In genomic region chr12:113154747-113155075, GRCm38 (mm10) we compare ENCODE assay signal across 7 mouse cellular contexts. TPM values are rescaled to one million over a fixed set of nuclear protein-coding genes. Genes with fewer than 3 reads are reported as not detected.
DNase-seq lines count a peak whose midpoint lies in the region; ATAC-seq and TF ChIP-seq lines count a peak whose summit lies in the region.

No protein-coding gene starts in this region.

- peaks cover 29% of the 10 kb centered on the region; the same call in 1 of the 2 replicates for H3K4me1 ChIP-seq in spleen, adult 2 months (ENCODE audit: control insufficient read depth, insufficient read depth, insufficient read length)
- H3K4me1 ChIP-seq in forebrain, embryonic 15.5 days = peaks cover 31% of the 10 kb centered on the region
- H3K4me1 ChIP-seq in limb, embryonic 15.5 days = peaks cover 38% of the 10 kb centered on the region
- peaks cover 32% of the 10 kb centered on the region for H3K4me1 ChIP-seq in stomach, embryonic 16.5 days (ENCODE audit: control insufficient read depth, insufficient read depth, low read length)

- WGBS in spleen, adult 2 months = 54% methylated on average over 6 of the region's 6 CpGs
- WGBS in forebrain, embryonic 15.5 days = 79% methylated on average over 6 of the region's 6 CpGs
- 68% methylated on average over 6 of the region's 6 CpGs for WGBS in limb, embryonic 15.5 days
- WGBS in stomach, embryonic 16.5 days = 70% methylated on average over 6 of the region's 6 CpGs

- no peaks in the 10 kb centered on the region for H3K9me3 ChIP-seq in forebrain, embryonic 15.5 days
- H3K9me3 ChIP-seq in limb, embryonic 15.5 days = no peaks in the 10 kb centered on the region
- H3K9me3 ChIP-seq in stomach, embryonic 16.5 days (replicated peaks; ENCODE audit: control insufficient read depth, low read length) = no peaks in the 10 kb centered on the region

- no peaks in the 10 kb centered on the region for H3K27me3 ChIP-seq in spleen, adult 2 months (ENCODE audit: control insufficient read depth, insufficient read depth, low read length)
- peaks cover 5% of the 10 kb centered on the region; the same call in 1 of the 2 replicates for H3K27me3 ChIP-seq in forebrain, embryonic 15.5 days
- H3K27me3 ChIP-seq in limb, embryonic 15.5 days = peaks cover 23% of the 10 kb centered on the region
- H3K27me3 ChIP-seq in stomach, embryonic 16.5 days (ENCODE audit: control insufficient read depth, insufficient read depth, low read length) = 0 out of 2 replicates have a peak, but pooled peaks cover 7% of the 10 kb centered on the region

- no peak for TF ChIP-seq CTCF in spleen, adult 2 months (IDR thresholded peaks at IDR 0.05; ENCODE audit: extremely low read depth, insufficient read depth, insufficient read length, insufficient replicate concordance)

- H3K4me3 ChIP-seq in spleen, adult 2 months (ENCODE audit: extremely low read depth, insufficient read depth, insufficient read length) = peak overlapping the region; percentile 54; the same call in 1 of the 2 replicates
- peak overlapping the region; percentile 56 for H3K4me3 ChIP-seq in forebrain, embryonic 15.5 days
- H3K4me3 ChIP-seq in limb, embryonic 15.5 days = peak overlapping the region; percentile 76
- peak overlapping the region; percentile 52 for H3K4me3 ChIP-seq in stomach, embryonic 16.5 days (replicated peaks; ENCODE audit: low read length)

- peak overlapping the region; percentile 91 for H3K27ac ChIP-seq in spleen, adult 2 months (ENCODE audit: insufficient read depth, low read length)
- no peak overlapping the region for H3K27ac ChIP-seq in forebrain, embryonic 15.5 days (replicated peaks)
- H3K27ac ChIP-seq in limb, embryonic 15.5 days = peak overlapping the region; percentile 89
- peak overlapping the region; percentile 93 for H3K27ac ChIP-seq in stomach, embryonic 16.5 days (ENCODE audit: low read length)

- H3K4me2 ChIP-seq in forebrain, embryonic 15.5 days (replicated peaks) = peak overlapping the region; percentile 61
- peak overlapping the region; percentile 93 for H3K4me2 ChIP-seq in limb, embryonic 15.5 days
- peak overlapping the region; percentile 94 for H3K4me2 ChIP-seq in stomach, embryonic 16.5 days (ENCODE audit: low read depth, low read length)

- H3K9ac ChIP-seq in forebrain, embryonic 15.5 days (replicated peaks) = no peak overlapping the region
- no peak overlapping the region for H3K9ac ChIP-seq in limb, embryonic 15.5 days
- peak overlapping the region; percentile 81 for H3K9ac ChIP-seq in stomach, embryonic 16.5 days (ENCODE audit: low read length)

- H3K36me3 ChIP-seq in spleen, adult 2 months (ENCODE audit: control insufficient read depth, insufficient read depth, low read length) = peaks cover 2% of the 10 kb centered on the region; the same call in 1 of the 2 replicates
- H3K36me3 ChIP-seq in forebrain, embryonic 15.5 days = no peaks in the 10 kb centered on the region
- H3K36me3 ChIP-seq in limb, embryonic 15.5 days = peaks cover under 1% of the 10 kb centered on the region; the same call in 1 of the 2 replicates
- no peaks in the 10 kb centered on the region for H3K36me3 ChIP-seq in stomach, embryonic 16.5 days (ENCODE audit: control insufficient read depth, insufficient read depth, low read length)

- DNase-seq in spleen, adult 2 months (ENCODE audit: low read depth in 1 of 2, low spot score in 2 of 2) = no peak
- DNase-seq in spleen, postnatal 4 days (ENCODE audit: low spot score in 2 of 2) = no peak
- DNase-seq in cerebellum, postnatal 25 days = no peak
- DNase-seq in spleen, postnatal 14 days (ENCODE audit: low spot score in 2 of 2) = no peak

- TF ChIP-seq POLR2A in spleen, adult 2 months (IDR thresholded peaks at IDR 0.05; ENCODE audit: low read depth, low read length) = no peak

- no peak for ATAC-seq in forebrain, embryonic 15.5 days (replicated peaks)
- no peak for ATAC-seq in limb, embryonic 15.5 days (ENCODE audit: insufficient number of reproducible peaks, low FRiP score, low TSS enrichment, low read depth)
- ATAC-seq in stomach, embryonic 16.5 days (ENCODE audit: insufficient read depth, low FRiP score) = no peak

RNA-seq across cellular contexts. Expression of gene Tedc1, which starts 1.5 kb away (rescaled TPM):
- polyA plus RNA-seq in spleen, adult 2 months (2012; rRNA removed) = 16.8 and 23.2 TPM in 2 replicates
- 22.6 and 24.9 TPM in 2 replicates for polyA plus RNA-seq in forebrain, embryonic 15.5 days (2015; fragmentation: Nextera tagmentation; extraction: Ambion mirVana)
- 25.4 and 28.5 TPM in 2 replicates for polyA plus RNA-seq in limb, embryonic 15.5 days (2015; fragmentation: Nextera tagmentation; extraction: Ambion mirVana)
- polyA plus RNA-seq in stomach, embryonic 16.5 days (2015; fragmentation: Nextera tagmentation; extraction: Ambion mirVana) = 24.0 and 24.3 TPM in 2 replicates

RNA-seq across cellular contexts. Expression of gene Crip1, which starts 8.6 kb away (rescaled TPM):
- polyA plus RNA-seq in spleen, adult 2 months (2012; rRNA removed) = 414 and 544 TPM in 2 replicates
- 29.1 and 31.5 TPM in 2 replicates for polyA plus RNA-seq in forebrain, embryonic 15.5 days (2015; fragmentation: Nextera tagmentation; extraction: Ambion mirVana)
- polyA plus RNA-seq in limb, embryonic 15.5 days (2015; fragmentation: Nextera tagmentation; extraction: Ambion mirVana) = 560 and 613 TPM in 2 replicates
- polyA plus RNA-seq in stomach, embryonic 16.5 days (2015; fragmentation: Nextera tagmentation; extraction: Ambion mirVana) = 350 and 360 TPM in 2 replicates

RNA-seq across cellular contexts. Expression of gene Crip2, which starts 14.7 kb away (rescaled TPM):
- polyA plus RNA-seq in spleen, adult 2 months (2012; rRNA removed) = 137 and 141 TPM in 2 replicates
- 407 and 414 TPM in 2 replicates for polyA plus RNA-seq in forebrain, embryonic 15.5 days (2015; fragmentation: Nextera tagmentation; extraction: Ambion mirVana)
- 113 and 182 TPM in 2 replicates for polyA plus RNA-seq in limb, embryonic 15.5 days (2015; fragmentation: Nextera tagmentation; extraction: Ambion mirVana)
- polyA plus RNA-seq in stomach, embryonic 16.5 days (2015; fragmentation: Nextera tagmentation; extraction: Ambion mirVana) = 140 and 142 TPM in 2 replicates

RNA-seq across cellular contexts. Expression of gene Tmem121, which starts 31.0 kb away (rescaled TPM):
- polyA plus RNA-seq in spleen, adult 2 months (2012; rRNA removed) = 1.7 and 2.1 TPM in 2 replicates
- polyA plus RNA-seq in forebrain, embryonic 15.5 days (2015; fragmentation: Nextera tagmentation; extraction: Ambion mirVana) = 38.9 and 41.1 TPM in 2 replicates
- 12.7 and 17.1 TPM in 2 replicates for polyA plus RNA-seq in limb, embryonic 15.5 days (2015; fragmentation: Nextera tagmentation; extraction: Ambion mirVana)
- polyA plus RNA-seq in stomach, embryonic 16.5 days (2015; fragmentation: Nextera tagmentation; extraction: Ambion mirVana) = 4.6 and 6.5 TPM in 2 replicates

RNA-seq across cellular contexts. Expression of gene Mta1, which starts 56.6 kb away (rescaled TPM):
- polyA plus RNA-seq in spleen, adult 2 months (2012; rRNA removed) = 55.6 and 77.7 TPM in 2 replicates
- polyA plus RNA-seq in forebrain, embryonic 15.5 days (2015; fragmentation: Nextera tagmentation; extraction: Ambion mirVana) = 15.2 and 17.9 TPM in 2 replicates
- polyA plus RNA-seq in limb, embryonic 15.5 days (2015; fragmentation: Nextera tagmentation; extraction: Ambion mirVana) = 10.6 and 12.9 TPM in 2 replicates
- 8.9 and 10.8 TPM in 2 replicates for polyA plus RNA-seq in stomach, embryonic 16.5 days (2015; fragmentation: Nextera tagmentation; extraction: Ambion mirVana)

Comparison
In these comparisons a context has a peak if more than half of its experiments do, and no peak if none do; other contexts are left out.
1. RNA of gene Crip1, which starts 8.6 kb away (polyA plus RNA-seq): 560 to 613 TPM in limb, embryonic 15.5 days, 414 to 544 TPM in spleen, adult 2 months and 350 to 360 TPM in stomach, embryonic 16.5 days; 29.1 to 31.5 TPM in forebrain, embryonic 15.5 days; every median in the first group is over 10 times any median in the second.
2. Peak in every context shown above with its lines, with median percentiles within 50 percentile points of each other: H3K4me3 ChIP-seq and H3K4me2 ChIP-seq.